Mouse (Mus musculus) neural tube, embryonic 14.5 days (tissue): ENCODE results near the gene Fam129a. TPM values are rescaled to one million over a fixed set of nuclear protein-coding genes. Genes with fewer than 3 reads are reported as not detected.
A peak's percentile ranks its signal among the peaks of the same experiment; 100 is the strongest.

Source experiments
- ATAC-seq: fragments of 200-750 bp; cut with Nextera tagmentation; 2 replicates; pipeline ENCODE4 v1.8.0; 2017; ENCODE audit warnings: low read depth, mild to moderate bottlenecking, moderate TSS enrichment, moderate library complexity
- H3K27ac ChIP-seq: fragments of 300-500 bp; sonication (generic); 2 replicates; pipeline ENCODE4 v1.5.1; 2014; ENCODE audit warnings: low read depth, mild to moderate bottlenecking, control low read depth, low read length, moderate library complexity, mixed read lengths
- H3K27me3 ChIP-seq: fragments of 300-500 bp; sonication (generic); 2 replicates; pipeline ENCODE4 v1.6.1; 2014; ENCODE audit warnings: low read length; ENCODE audit not compliant: control insufficient read depth, insufficient read depth
- H3K36me3 ChIP-seq: fragments of 300-500 bp; sonication (generic); 2 replicates; pipeline ENCODE4 v1.6.1; 2014; ENCODE audit warnings: low read length, mixed read lengths; ENCODE audit not compliant: control insufficient read depth, insufficient read depth
- H3K4me1 ChIP-seq: fragments of 300-500 bp; sonication (generic); 2 replicates; pipeline ENCODE4 v1.6.1; 2014; ENCODE audit warnings: low read length; ENCODE audit not compliant: control insufficient read depth, insufficient read depth
- H3K4me2 ChIP-seq: fragments of 300-500 bp; sonication (generic); 2 replicates; pipeline ENCODE4 v1.6.1; 2014; ENCODE audit warnings: mild to moderate bottlenecking, low read depth, low read length, control low read depth
- H3K4me3 ChIP-seq: fragments of 300-500 bp; sonication (generic); 2 replicates; pipeline ENCODE4 v1.5.1; 2014; ENCODE audit warnings: low read depth, low read length, control low read depth, mixed read lengths
- H3K9ac ChIP-seq: fragments of 300-500 bp; sonication (generic); replicated peaks from 2 replicates; pipeline ENCODE4 v1.6.1; 2014; ENCODE audit warnings: low read depth, mild to moderate bottlenecking, control low read depth, low read length, mixed read lengths
- H3K9me3 ChIP-seq: fragments of 300-500 bp; sonication (generic); 2 replicates; pipeline ENCODE4 v1.6.1; 2016; ENCODE audit warnings: low read length; ENCODE audit not compliant: control insufficient read depth
- WGBS: fragments of 180-500 bp; shearing (Covaris S2); extraction: QIAGEN DNeasy Blood & Tissue Kit; methylation state at CpG from one replicate; pipeline ENCODE4 v1.1.7; 2014; 5-methylcytosine and 5-hydroxymethylcytosine counted together
- polyA plus RNA-seq: library from polyadenylated mRNA; unstranded; fragments of >200 nt; fragmentation: Nextera tagmentation; extraction: Ambion mirVana; gene quantifications from 2 replicates; pipeline ENCODE4 v1.2.1, GENCODE M21; 2014

The Fam129a gene
- polyA plus RNA-seq, 1 experiment from 2014 or later, result 2.4 TPM

GRCm38 (mm10) chr1:151616555-151617205 lies 45.7 kb downstream of the Fam129a start:
- Histone ChIP-seq H3K36me3 (no peaks in the 10 kb centered on the region), H3K4me3 (no peak overlapping the region), H3K4me2 (no peak overlapping the region), H3K27me3 (no peaks in the 10 kb centered on the region), H3K27ac (no peak overlapping the region), H3K9ac (no peak overlapping the region), H3K4me1 (no peaks in the 10 kb centered on the region), H3K9me3 (no peaks in the 10 kb centered on the region)
- 95% methylated on average over 7 of the region's 7 CpGs for WGBS
- no peak for ATAC-seq

- Histone ChIP-seq H3K4me2 (no peak overlapping the region), H3K27me3 (no peaks in the 10 kb centered on the region), H3K4me1 (no peaks in the 10 kb centered on the region), H3K9ac (no peak overlapping the region), H3K27ac (no peak overlapping the region), H3K4me3 (no peak overlapping the region), H3K36me3 (no peaks in the 10 kb centered on the region), H3K9me3 (no peaks in the 10 kb centered on the region)
- no peak for ATAC-seq
- WGBS, result 82% methylated on average over 3 of the region's 3 CpGs
These were observed 47.3 kb downstream of the Fam129a start for GRCm38 (mm10) chr1:151618251-151618650.

GRCm38 (mm10) chr1:151619281-151619711 lies 48.3 kb downstream of the Fam129a start:
- ATAC-seq, result no peak
- 57% methylated on average over 8 of the region's 8 CpGs for WGBS
- no peaks in the 10 kb centered on the region for H3K27me3 ChIP-seq

DNA sequence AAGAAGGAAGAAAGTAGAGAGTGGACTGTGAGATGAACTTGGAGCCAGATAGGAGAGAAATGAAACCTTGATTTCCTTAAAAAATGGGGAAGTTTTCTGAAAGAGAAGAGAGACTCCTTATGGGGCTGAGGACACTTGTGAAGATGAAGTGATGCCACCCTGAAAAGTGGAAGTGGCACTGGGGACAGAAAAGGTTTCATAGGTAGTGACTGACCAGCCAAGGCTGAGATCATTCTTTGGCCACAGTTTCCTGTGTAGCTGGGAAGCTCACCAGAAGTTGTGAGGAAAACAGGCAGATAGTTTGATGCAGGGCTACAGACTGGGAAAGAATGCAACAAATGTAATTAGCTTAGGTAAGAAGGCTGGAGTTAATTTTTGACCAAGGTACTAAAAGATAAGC lies 49.7 kb downstream of the Fam129a start:
- ATAC-seq, result no peak
- H3K27ac ChIP-seq, result no peak overlapping the region

More at GRCm38 (mm10) chr1:151619281-151619711, 48.3 kb downstream of the Fam129a start:
- Histone ChIP-seq H3K9me3 (no peaks in the 10 kb centered on the region), H3K4me3 (no peak overlapping the region), H3K9ac (no peak overlapping the region), H3K4me1 (no peaks in the 10 kb centered on the region), H3K27ac (no peak overlapping the region), H3K4me2 (no peak overlapping the region), H3K36me3 (no peaks in the 10 kb centered on the region)

GRCm38 (mm10) chr1:151624442-151625226 lies 53.6 kb downstream of the Fam129a start:
- peaks cover 2% of the 10 kb centered on the region; the same call in 1 of the 2 replicates for H3K4me1 ChIP-seq
- no peaks in the 10 kb centered on the region for H3K27me3 ChIP-seq
- 76% methylated on average over 3 of the region's 3 CpGs for WGBS
- no peak overlapping the region for H3K9ac ChIP-seq
- no peaks in the 10 kb centered on the region for H3K9me3 ChIP-seq
- H3K27ac ChIP-seq, result no peak overlapping the region
- H3K4me2 ChIP-seq, result no peak overlapping the region
- no peak for ATAC-seq
- H3K36me3 ChIP-seq, result no peaks in the 10 kb centered on the region
- no peak overlapping the region for H3K4me3 ChIP-seq

More for the DNA sequence above, 49.7 kb downstream of the Fam129a start:
- no peak overlapping the region for H3K4me3 ChIP-seq
- no peaks in the 10 kb centered on the region for H3K36me3 ChIP-seq
- no peak overlapping the region for H3K4me2 ChIP-seq
- H3K4me1 ChIP-seq, result no peaks in the 10 kb centered on the region
- H3K27me3 ChIP-seq, result no peaks in the 10 kb centered on the region
- no peaks in the 10 kb centered on the region for H3K9me3 ChIP-seq
- H3K9ac ChIP-seq, result no peak overlapping the region

- Histone ChIP-seq H3K27me3 (no peaks in the 10 kb centered on the region), H3K9ac (no peak overlapping the region), H3K4me3 (no peak overlapping the region), H3K4me1 (peaks cover 4% of the 10 kb centered on the region; the same call in 1 of the 2 replicates), H3K36me3 (no peaks in the 10 kb centered on the region), H3K4me2 (no peak overlapping the region), H3K27ac (no peak overlapping the region), H3K9me3 (no peaks in the 10 kb centered on the region)
- 92% methylated on average over 4 of the region's 4 CpGs for WGBS
- ATAC-seq, result no peak
These were observed 54.3 kb downstream of the Fam129a start for GRCm38 (mm10) chr1:151625260-151625659.

- H3K27ac ChIP-seq, result no peak overlapping the region
- WGBS, result 83% methylated on average over 2 of the region's 2 CpGs
- H3K4me3 ChIP-seq, result no peak overlapping the region
- peaks cover 4% of the 10 kb centered on the region; the same call in 1 of the 2 replicates for H3K4me1 ChIP-seq
- no peak overlapping the region for H3K4me2 ChIP-seq
- H3K9me3 ChIP-seq, result no peaks in the 10 kb centered on the region
- H3K36me3 ChIP-seq, result no peaks in the 10 kb centered on the region
- no peak for ATAC-seq
- no peak overlapping the region for H3K9ac ChIP-seq
- H3K27me3 ChIP-seq, result no peaks in the 10 kb centered on the region
These were observed 54.7 kb downstream of the Fam129a start for GRCm38 (mm10) chr1:151625690-151626089.

DNA sequence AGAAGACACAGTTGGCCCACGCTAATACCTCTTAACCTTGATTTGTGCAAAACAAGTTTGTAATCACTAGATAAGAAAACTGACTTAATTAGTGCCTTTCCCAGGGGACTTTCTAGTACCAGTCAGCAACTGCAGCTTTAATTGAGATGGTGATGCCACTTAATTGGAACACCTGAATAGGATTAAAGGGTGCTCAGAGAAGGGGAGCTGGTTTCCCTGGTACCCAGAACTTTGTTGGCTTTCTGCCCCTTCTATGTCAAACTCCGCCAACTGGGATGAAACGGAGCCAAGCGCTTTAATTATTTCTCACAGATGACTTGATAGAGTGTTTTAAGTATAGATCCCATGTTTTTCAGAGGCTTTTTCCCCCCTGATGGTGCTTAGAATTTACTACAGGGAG lies 55.6 kb downstream of the Fam129a start:
- WGBS, result 55% methylated on average over 4 of the region's 4 CpGs
- no peak overlapping the region for H3K4me3 ChIP-seq
- H3K9ac ChIP-seq, result no peak overlapping the region
- H3K9me3 ChIP-seq, result no peaks in the 10 kb centered on the region
- H3K4me2 ChIP-seq, result no peak overlapping the region
- no peaks in the 10 kb centered on the region for H3K27me3 ChIP-seq
- H3K27ac ChIP-seq, result no peak overlapping the region
- no peaks in the 10 kb centered on the region for H3K36me3 ChIP-seq
- peaks cover 4% of the 10 kb centered on the region; the same call in 1 of the 2 replicates for H3K4me1 ChIP-seq
- ATAC-seq, result peak; percentile 47; the same call in 1 of the 2 replicates

- ATAC-seq, result no peak
- Histone ChIP-seq H3K27ac (no peak overlapping the region), H3K4me1 (peaks cover 4% of the 10 kb centered on the region; the same call in 1 of the 2 replicates), H3K27me3 (no peaks in the 10 kb centered on the region), H3K9me3 (no peaks in the 10 kb centered on the region), H3K36me3 (no peaks in the 10 kb centered on the region), H3K4me3 (no peak overlapping the region), H3K4me2 (no peak overlapping the region), H3K9ac (no peak overlapping the region)
- 81% methylated on average over 3 of the region's 3 CpGs for WGBS
These were observed 56.2 kb downstream of the Fam129a start for GRCm38 (mm10) chr1:151627141-151627540.
